Mouse (Mus musculus): ENCODE measurements around the gene Fbxo40. TPM values are rescaled to one million over a fixed set of nuclear protein-coding genes. Genes with fewer than 3 reads are reported as not detected.

Fbxo40 gene
- total RNA-seq (2021) = 100 to 1,000 TPM; 128 to 166 TPM
- long read RNA-seq, experiment 1, full-length matches to known transcripts = 105 of 144 reads
- long read RNA-seq, experiment 1, partial matches to known transcripts = 0 of 144 reads
- long read RNA-seq, experiment 1, other reads (novel, unspliced or antisense) = 39 of 144 reads
- long read RNA-seq, experiment 2, full-length matches to known transcripts = 167 of 222 reads
- long read RNA-seq, experiment 2, partial matches to known transcripts = 0 of 222 reads
- long read RNA-seq, experiment 2, other reads (novel, unspliced or antisense) = 55 of 222 reads

DNA sequence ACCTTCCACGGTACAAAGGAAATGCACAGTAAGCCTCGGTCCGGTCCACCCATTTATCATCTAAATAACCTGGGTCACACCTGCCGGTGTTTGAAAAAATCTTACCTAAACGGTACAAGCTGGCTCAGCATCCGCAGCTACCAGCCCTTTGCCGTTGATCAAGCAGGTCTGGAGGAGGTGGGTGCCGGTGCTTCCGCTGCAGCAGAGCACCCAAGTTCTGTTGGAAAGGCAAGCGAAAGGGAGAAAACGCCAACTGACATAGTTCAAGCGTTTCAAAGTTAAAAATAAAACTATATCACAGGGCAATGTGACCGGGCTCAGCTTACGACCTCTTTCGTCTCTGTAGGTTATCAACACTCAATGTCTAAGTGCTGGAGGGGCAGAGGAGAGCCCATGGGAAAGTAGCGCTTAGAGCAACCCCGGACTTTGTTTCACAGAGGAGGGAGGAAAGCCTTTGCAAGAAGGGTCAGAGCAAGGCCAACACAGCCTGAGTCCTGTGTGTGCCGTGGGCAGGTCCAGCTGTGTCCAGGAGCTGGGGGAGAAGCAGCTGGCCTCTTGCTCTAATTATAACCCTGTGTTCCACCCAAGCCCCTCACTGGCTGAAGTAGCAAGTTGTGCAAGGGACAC lies at the start of gene Fbxo40:
TSS of gene Fbxo40 (minus strand) at position 469 of the 627 bp plus-strand sequence.
- intact Hi-C loops (cut with DNase I; ENCODE audit: low total_unique reads) = no loop called here
- peak; percentile 42 for DNase-seq

- intact Hi-C loops (cut with DNase I; ENCODE audit: low total_unique reads) = no loop called here
Measured at GRCm38 (mm10) chr16:37034751-37035150, 44.5 kb upstream of the Fbxo40 start.

GRCm38 (mm10) chr16:37031996-37032395 lies 41.7 kb upstream of the Fbxo40 start:
- DNase-seq = no peak

More at GRCm38 (mm10) chr16:37034751-37035150, 44.5 kb upstream of the Fbxo40 start:
- no peak for DNase-seq

DNA sequence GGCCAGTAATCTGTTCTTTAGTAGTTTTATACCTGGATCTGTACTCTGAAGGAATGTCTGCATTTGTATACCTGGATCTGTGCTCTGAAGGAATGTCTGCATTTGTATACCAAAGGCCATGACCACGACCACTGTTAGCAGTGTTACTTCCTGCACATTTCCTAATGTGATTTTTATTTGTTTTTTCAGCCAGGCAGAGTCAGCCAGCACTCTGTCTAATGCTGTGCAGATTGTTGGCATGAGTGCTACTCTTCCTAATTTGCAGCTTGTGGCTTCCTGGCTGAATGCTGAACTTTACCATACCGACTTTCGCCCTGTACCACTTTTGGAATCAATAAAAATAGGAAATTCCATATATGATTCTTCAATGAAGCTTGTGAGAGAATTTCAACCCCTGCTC lies 37.3 kb upstream of the Fbxo40 start:
- intact Hi-C loops (cut with DNase I; ENCODE audit: low total_unique reads) = no loop called here
- DNase-seq = no peak

More at GRCm38 (mm10) chr16:37031996-37032395, 41.7 kb upstream of the Fbxo40 start:
- intact Hi-C loops (cut with DNase I; ENCODE audit: low total_unique reads) = no loop called here

DNA sequence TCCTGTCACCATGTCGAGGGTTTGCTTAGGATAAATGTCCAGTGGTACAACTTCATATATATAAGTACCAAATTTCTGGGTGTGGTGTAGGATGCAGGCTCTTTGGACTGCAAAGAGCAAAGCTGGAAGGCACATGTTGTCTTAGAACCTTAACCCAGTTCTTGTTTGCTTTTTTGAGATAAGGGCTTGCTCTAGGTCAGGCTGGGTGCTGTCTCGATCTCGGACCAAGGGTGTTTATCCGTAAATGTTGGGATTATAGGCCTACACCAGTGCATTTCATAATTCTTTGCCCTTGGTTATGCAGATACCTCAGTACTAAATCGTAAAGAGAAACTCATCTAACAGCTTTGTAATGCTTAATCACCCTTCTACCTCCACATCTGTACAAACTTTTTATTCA lies 22.1 kb upstream of the Fbxo40 start:
- intact Hi-C loops (cut with DNase I; ENCODE audit: low total_unique reads) = loop anchor here (10.0 kb wide), 1 partner anchor 538 kb away; no protein-coding TSS in a partner anchor
- no peak for DNase-seq

- intact Hi-C loops (cut with DNase I; ENCODE audit: low total_unique reads) = loop anchor here (10.0 kb wide), 1 partner anchor 537 kb away; no protein-coding TSS in a partner anchor
- DNase-seq = no peak
Measured at GRCm38 (mm10) chr16:37011922-37012289, 21.6 kb upstream of the Fbxo40 start.

GRCm38 (mm10) chr16:37011061-37011921 lies 21.0 kb upstream of the Fbxo40 start, which contains the start of gene Polq:
Gene Polq (plus strand): TSS chr16:37011786.
- DNase-seq = peak; percentile 94
- intact Hi-C loops (cut with DNase I; ENCODE audit: low total_unique reads) = loop anchor here (10.0 kb wide), 1 partner anchor 536 kb away; no protein-coding TSS in a partner anchor

DNA sequence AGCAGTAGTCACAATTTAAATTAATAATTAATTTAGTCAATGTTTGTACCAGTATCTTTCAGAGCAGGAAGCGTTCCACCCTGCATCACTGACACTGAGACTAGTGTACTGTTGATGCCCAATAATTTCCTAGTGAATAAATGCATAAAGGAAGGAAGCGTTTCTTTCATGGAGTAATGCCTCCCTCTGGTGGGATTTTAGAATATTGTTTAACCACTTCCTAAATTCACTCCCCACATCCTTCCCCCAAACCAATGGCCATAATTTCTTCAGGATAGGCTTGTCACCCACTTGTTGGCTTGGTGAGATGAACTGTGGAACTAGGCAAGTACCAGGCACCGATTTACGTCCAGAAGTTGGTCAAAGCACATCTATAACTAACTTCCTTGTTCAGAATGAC lies 20.1 kb upstream of the Fbxo40 start:
- DNase-seq = no peak
- intact Hi-C loops (cut with DNase I; ENCODE audit: low total_unique reads) = loop anchor here (10.0 kb wide), 1 partner anchor 536 kb away; no protein-coding TSS in a partner anchor

DNA sequence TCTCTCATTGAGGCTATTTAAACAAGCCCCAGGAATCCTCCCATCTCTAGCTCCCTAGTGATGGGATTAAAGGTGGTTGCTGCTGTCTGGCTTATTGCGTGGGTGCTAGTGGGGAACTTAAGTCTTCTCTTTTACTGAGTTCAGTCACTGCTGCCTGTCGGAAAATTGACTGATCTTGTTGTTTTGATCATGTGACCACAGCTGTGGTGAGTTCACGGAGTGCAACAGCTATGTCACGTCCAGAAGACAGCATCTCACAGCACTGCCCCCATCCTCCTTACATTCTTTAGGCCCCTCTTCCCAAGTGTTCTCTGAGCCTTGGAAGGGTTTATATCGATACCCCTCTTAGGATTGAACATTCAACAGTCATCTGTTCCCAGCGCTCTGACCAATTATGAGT lies 19.0 kb upstream of the Fbxo40 start:
- intact Hi-C loops (cut with DNase I; ENCODE audit: low total_unique reads) = no loop called here
- no peak for DNase-seq

DNA sequence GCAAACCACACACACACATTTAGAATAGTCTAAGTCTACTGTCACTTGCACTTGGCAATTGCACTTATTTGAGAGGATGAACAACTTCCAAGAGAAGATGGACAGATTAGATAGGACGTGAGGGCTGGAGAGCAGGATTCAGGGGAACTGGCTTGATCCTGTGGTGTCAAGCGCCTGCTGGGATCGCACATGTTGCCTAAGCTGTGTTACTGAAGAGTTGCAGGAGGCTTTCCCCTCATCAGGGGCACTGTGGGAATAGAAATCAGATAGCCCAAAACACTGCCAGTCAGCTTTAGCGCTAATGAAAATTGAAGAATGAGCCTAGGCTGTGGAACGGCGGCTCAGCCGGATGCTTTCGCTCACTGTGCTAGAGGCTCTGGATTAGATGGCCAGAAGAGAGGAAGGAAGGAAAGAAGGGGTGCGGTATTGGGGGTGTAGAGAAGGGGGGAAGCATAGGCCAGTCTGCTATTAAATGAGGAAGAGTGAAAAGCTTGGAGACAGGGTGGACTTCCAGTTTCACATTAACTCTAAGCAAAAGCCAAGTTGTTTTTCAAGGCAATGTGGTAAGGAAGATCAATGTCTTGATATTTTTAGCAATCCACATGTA lies 9.2 kb upstream of the Fbxo40 start:
- intact Hi-C loops (cut with DNase I; ENCODE audit: low total_unique reads) = loop anchor here (5.0 kb wide), 1 partner anchor 202 kb away; no protein-coding TSS in a partner anchor
- DNase-seq = no peak

GRCm38 (mm10) chr16:36997650-36998049 lies 7.4 kb upstream of the Fbxo40 start:
- no peak for DNase-seq
- intact Hi-C loops (cut with DNase I; ENCODE audit: low total_unique reads) = loop anchor here (5.0 kb wide), 1 partner anchor 200 kb away; no protein-coding TSS in a partner anchor

DNA sequence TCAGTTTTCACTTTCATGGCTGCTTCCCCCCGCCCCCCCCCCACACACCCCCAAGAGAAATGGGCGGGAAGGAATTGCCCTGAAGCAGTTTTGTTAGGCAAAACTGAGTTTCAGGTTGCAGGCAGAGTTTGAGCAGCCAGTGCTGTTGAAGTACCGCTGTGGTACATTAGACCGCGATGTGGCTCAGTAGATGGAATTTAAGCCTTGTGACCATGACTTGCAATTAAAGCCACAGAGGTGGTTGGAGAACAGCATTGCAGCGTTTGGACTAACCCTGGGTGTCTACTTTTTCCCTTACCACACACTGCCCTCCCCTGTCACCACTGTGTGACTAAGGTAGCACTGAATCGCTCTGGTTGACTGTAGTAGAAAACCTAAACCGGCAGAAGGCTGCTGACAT lies 774 bp downstream of the Fbxo40 start:
- peak; percentile 11 for DNase-seq
- intact Hi-C loops (cut with DNase I; ENCODE audit: low total_unique reads) = no loop called here

- no peak for DNase-seq
- intact Hi-C loops (cut with DNase I; ENCODE audit: low total_unique reads) = no loop called here
Measured at GRCm38 (mm10) chr16:36988066-36988465, 2.2 kb downstream of the Fbxo40 start.

DNA sequence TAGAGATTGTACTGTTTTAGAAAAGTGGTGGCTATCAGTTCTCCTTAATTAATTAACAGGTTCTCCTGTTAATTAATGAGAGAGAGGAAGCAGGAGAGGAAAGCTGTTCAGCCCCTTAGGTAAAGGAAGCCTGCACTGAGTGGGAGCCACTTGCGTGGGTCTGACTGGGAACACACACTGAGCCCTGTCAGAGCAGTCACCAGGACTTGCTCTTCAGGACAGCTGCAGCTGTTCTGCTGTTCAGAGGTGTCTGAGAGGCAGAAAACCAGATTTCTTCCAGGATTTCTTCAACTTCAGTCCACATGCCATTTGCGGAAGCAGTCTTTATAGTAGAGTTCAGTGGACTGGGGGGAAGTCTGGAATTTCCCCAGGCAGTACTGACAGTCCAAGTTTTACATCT lies 2.9 kb downstream of the Fbxo40 start:
- intact Hi-C loops (cut with DNase I; ENCODE audit: low total_unique reads) = no loop called here
- no peak for DNase-seq

DNA sequence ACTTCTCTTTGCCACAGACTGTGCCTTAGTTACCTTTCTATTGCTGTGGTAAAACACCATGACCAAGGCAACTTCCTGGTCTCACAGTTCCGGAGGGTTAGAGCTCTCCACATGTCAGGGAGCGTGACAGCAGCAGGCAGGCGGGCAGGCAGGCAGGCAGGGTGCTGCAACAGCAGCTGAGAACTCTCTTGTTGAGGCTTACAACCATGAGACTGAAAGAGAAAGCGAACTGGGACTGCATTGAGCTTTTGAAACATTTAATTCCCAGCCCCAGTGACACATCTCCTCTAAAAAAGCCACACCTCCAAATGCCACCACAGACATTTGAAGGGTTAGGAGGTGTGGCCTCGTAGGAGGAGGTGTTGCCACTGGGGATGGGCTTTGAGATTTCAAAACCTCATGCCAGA lies 4.6 kb downstream of the Fbxo40 start:
- DNase-seq = no peak
- intact Hi-C loops (cut with DNase I; ENCODE audit: low total_unique reads) = no loop called here

- intact Hi-C loops (cut with DNase I; ENCODE audit: low total_unique reads) = no loop called here
- no peak for DNase-seq
Measured at GRCm38 (mm10) chr16:36983796-36984195, 6.5 kb downstream of the Fbxo40 start.

- no peak for DNase-seq
- intact Hi-C loops (cut with DNase I; ENCODE audit: low total_unique reads) = no loop called here
Measured at GRCm38 (mm10) chr16:36979127-36979526, 11.1 kb downstream of the Fbxo40 start.

- intact Hi-C loops (cut with DNase I; ENCODE audit: low total_unique reads) = no loop called here
- no peak for DNase-seq
Measured at GRCm38 (mm10) chr16:36963415-36963814, 26.9 kb downstream of the Fbxo40 start.

DNA sequence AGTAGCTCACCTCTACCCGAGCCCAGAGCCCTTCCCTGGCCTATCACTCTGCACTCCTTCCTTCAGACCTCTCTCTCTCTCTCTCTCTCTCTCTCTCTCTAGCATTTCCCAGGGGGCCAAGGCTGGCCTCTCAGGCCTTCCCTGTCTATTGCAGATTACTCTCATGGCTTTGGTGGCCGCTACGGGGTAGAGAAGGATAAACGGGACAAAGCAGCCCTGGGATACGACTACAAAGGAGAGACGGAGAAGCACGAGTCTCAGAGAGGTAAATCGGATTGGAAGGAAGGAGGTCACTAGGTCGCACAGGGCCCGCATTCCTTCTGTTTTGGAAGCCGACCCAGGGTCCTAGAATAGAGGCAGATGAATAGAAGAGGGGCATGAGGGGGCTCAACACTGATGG lies 35.2 kb downstream of the Fbxo40 start:
- DNase-seq = no peak
- intact Hi-C loops (cut with DNase I; ENCODE audit: low total_unique reads) = no loop called here

Data from gastrocnemius, postnatal 14 days (tissue).